Mouse (Mus musculus): ENCODE results near the gene Atp6v1fnb. TPM values are rescaled to one million over a fixed set of nuclear protein-coding genes. Genes with fewer than 3 reads are reported as not detected.

Gene Atp6v1fnb
- total RNA-seq (2023), result 8.3 to 9.7 TPM (median 9.1 TPM) in 4 replicates

DNA sequence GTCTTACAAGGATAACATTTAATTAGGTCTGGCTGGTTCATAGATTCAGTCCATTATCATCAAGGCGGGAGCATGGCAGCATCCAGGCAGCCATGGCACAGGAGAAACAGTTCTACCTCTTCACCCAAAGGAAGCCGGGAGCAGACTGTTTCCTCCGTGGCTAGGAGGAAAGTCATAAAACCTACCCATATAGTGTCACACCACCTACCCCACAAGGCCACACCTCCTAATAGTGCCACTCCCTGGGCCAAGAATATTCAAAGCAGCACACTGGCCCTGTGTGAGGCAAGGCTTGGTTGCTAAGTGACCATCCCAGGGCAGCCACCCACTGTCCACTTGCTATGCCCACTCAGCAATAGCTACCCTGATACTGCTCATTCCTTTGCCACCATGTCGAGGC lies at the start of gene Atp6v1fnb:
TSS of gene Atp6v1fnb (plus strand) at position 301 of the 400 bp plus-strand sequence.

GRCm38 (mm10) chr6:29433038-29433803 lies 38.0 kb upstream of the Atp6v1fnb start, which contains the start of gene Flnc:
Flnc (plus strand) TSS chr6:29433256.

DNA sequence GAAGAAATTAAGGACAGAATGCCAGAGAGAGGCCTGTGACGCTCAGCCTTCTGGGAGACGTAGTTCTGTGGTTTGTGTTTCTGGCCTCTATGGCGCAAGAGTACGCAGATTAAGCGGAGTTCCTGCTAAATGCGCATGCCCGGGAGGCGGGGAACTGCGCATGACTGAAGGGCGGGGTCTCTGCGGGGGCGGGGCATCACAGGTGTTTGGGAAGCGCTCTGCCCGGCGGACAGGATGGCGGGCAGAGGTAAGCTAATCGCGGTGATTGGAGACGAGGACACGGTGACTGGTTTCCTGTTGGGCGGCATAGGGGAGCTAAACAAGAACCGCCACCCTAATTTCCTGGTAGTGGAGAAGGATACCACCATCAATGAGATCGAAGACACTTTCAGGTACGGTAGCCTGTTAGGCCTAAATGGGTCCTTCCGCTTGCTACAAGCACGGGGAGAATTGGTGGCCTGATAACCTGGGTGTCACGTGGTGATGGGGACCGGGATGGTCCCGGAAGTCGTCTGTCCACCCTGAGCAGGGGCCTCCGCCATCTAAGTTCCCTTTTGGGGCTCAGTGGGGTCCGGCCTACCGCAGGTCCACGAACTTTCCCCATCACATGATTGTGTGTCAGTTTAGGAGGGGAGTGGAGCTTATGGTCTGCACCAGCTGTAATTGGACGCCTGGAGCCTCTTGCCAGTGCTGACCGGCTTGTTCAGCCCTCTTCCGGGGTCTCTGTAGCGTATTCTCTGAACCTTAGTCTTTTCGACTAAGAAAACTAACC lies 3.5 kb upstream of the Atp6v1fnb start, which contains the start of gene Atp6v1f:
TSS of gene Atp6v1f (plus strand) at position 136 of the 772 bp plus-strand sequence.

DNA sequence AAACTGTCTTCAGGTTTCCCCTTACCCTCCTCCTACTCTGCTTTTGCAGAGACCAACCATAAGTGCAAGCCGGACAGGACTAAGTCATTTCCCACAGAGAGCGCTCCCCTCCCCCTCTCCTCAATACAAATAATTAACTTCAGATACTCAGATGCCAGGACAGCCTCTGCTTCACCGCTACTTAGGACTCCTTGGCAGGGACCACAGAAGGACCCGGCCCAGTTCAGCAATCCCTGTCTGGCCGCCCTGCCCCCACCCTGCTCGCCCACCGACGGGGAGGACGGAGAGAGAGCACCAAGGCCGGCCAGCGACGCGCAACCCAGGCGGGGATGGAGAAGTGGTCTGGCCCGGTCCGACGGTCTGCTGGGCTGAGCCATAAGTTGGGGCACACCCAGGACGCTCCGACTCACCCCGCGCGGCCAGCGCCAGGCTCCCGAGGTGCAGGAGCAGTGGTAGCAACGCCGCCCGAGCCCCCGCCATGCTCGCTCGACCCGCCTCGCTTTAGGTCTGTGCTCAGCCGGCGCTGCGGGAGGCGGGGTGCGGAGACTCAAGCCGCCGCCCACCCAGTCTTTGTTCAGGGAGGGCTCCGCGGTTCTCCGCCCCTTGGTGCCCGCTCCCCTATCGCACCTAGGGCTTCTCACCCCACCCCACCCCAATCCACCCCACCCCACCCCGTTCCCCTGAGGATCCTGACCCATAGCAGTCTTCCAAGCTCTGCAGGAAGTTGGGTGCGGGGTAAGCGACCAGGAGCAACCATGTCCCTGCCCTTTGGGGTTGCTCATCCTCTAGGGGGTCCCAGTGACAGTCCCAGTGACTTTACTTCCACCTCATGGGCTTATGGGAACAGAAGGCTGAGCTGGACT lies 36.4 kb downstream of the Atp6v1fnb start, which contains the start of gene Kcp:
TSS of gene Kcp (minus strand) at position 506 of the 863 bp plus-strand sequence.

Other genes starting within 250 kb of the Atp6v1fnb start
- gene Hilpda, start 198.9 kb upstream of the Atp6v1fnb start, total RNA-seq (2023), result 22.2 to 28.7 TPM (median 28.1 TPM) in 4 replicates
- 1.0 TPM in 1 of 4 replicates, not detected in the others for gene Fam71f2, start 191.8 kb upstream of the Atp6v1fnb start, total RNA-seq (2023)
- gene Fam71f1, start 152.3 kb upstream of the Atp6v1fnb start, total RNA-seq (2023), result not detected in 4 replicates
- gene Calu, start 123.4 kb upstream of the Atp6v1fnb start, total RNA-seq (2023), result 46.3 to 53.5 TPM (median 50.1 TPM) in 4 replicates
- gene Opn1sw, start 83.0 kb upstream of the Atp6v1fnb start, total RNA-seq (2023), result not detected in 4 replicates
- not detected in 4 replicates for gene Ccdc136, start 75.1 kb upstream of the Atp6v1fnb start, total RNA-seq (2023)
- 0.06 TPM in 1 of 4 replicates, not detected in the others for gene Flnc, start 38.2 kb upstream of the Atp6v1fnb start, total RNA-seq (2023)
- 195 to 211 TPM (median 201 TPM) in 4 replicates for gene Atp6v1f, start 3.7 kb upstream of the Atp6v1fnb start, total RNA-seq (2023)
- gene Kcp, start 36.5 kb downstream of the Atp6v1fnb start, total RNA-seq (2023), result 0.12 TPM in 1 of 4 replicates, not detected in the others
- 239 to 270 TPM (median 247 TPM) in 4 replicates for gene Irf5, start 55.2 kb downstream of the Atp6v1fnb start, total RNA-seq (2023)
- 73.3 to 87.7 TPM (median 82.9 TPM) in 4 replicates for gene Tnpo3, start 138.4 kb downstream of the Atp6v1fnb start, total RNA-seq (2023)
- gene Tspan33, start 222.8 kb downstream of the Atp6v1fnb start, total RNA-seq (2023), result 0.76 to 1.0 TPM (median 0.89 TPM) in 4 replicates

All from B cell, adult 62 days (primary cell).